Mouse (Mus musculus): ENCODE data around the gene Opa3. TPM values are rescaled to one million over a fixed set of nuclear protein-coding genes. Genes with fewer than 3 reads are reported as not detected.
A peak's percentile ranks its signal among the peaks of the same experiment; 100 is the strongest.

The Opa3 gene
- total and polyA plus RNA-seq, 3 experiments = 8.4 to 15.2 (median 14.2) TPM

GRCm38 (mm10) chr7:19184250-19184649 lies 43.9 kb upstream of the Opa3 start:
- DNase-seq (ENCODE audit: low spot score) (no peak), ATAC-seq (ENCODE audit: extremely low read depth, insufficient number of reproducible peaks, low FRiP score, poor library complexity, severe bottlenecking) (no peak)
- Histone ChIP-seq H3K4me3 (ENCODE audit: low read depth, low read length) (no peak overlapping the region), H3K4me1 (ENCODE audit: insufficient read depth, low read depth, low read length) (peaks cover 43% of the 10 kb centered on the region), H3K9me3 (replicated peaks) (peaks cover 4% of the 10 kb centered on the region), H3K27me3 (ENCODE audit: insufficient read depth, low read length) (peaks cover 4% of the 10 kb centered on the region; the same call in 1 of the 2 replicates), H3K36me3 (replicated peaks) (peaks cover 54% of the 10 kb centered on the region)
- TF ChIP-seq POLR2AphosphoS5 (IDR thresholded peaks at IDR 0.05; ENCODE audit: insufficient replicate concordance, low read depth, low read length) (no peak), TAL1 (conservative IDR thresholded peaks at IDR 0.05; ENCODE audit: low read depth, low read length) (no peak), GATA1 (IDR thresholded peaks at IDR 0.05; ENCODE audit: borderline replicate concordance, low read length) (no peak), CTCF (IDR thresholded peaks at IDR 0.05; ENCODE audit: low read depth, low read length) (no peak), GATA2 (IDR thresholded peaks at IDR 0.05; ENCODE audit: borderline replicate concordance, low read depth, low read length) (no peak)

GRCm38 (mm10) chr7:19184758-19185157 lies 43.4 kb upstream of the Opa3 start:
- Histone ChIP-seq H3K4me1 (ENCODE audit: insufficient read depth, low read depth, low read length) (peaks cover 39% of the 10 kb centered on the region), H3K36me3 (replicated peaks) (peaks cover 54% of the 10 kb centered on the region), H3K4me3 (ENCODE audit: low read depth, low read length) (no peak overlapping the region; the same call in 1 of the 2 replicates), H3K27me3 (ENCODE audit: insufficient read depth, low read length) (no peaks in the 10 kb centered on the region), H3K9me3 (replicated peaks) (no peaks in the 10 kb centered on the region)
- DNase-seq (ENCODE audit: low spot score) (no peak), ATAC-seq (ENCODE audit: extremely low read depth, insufficient number of reproducible peaks, low FRiP score, poor library complexity, severe bottlenecking) (no peak)
- no peak for TF ChIP-seq GATA1 (IDR thresholded peaks at IDR 0.05; ENCODE audit: borderline replicate concordance, low read length)

- ATAC-seq (ENCODE audit: extremely low read depth, insufficient number of reproducible peaks, low FRiP score, poor library complexity, severe bottlenecking) (no peak), DNase-seq (ENCODE audit: low spot score) (no peak)
- TF ChIP-seq POLR2AphosphoS5 (IDR thresholded peaks at IDR 0.05; ENCODE audit: insufficient replicate concordance, low read depth, low read length) = no peak
- TF ChIP-seq CTCF (IDR thresholded peaks at IDR 0.05; ENCODE audit: low read depth, low read length) = peak; percentile 24; the same call in 1 of the 2 replicates
- Histone ChIP-seq H3K27me3 (ENCODE audit: insufficient read depth, low read length) (no peaks in the 10 kb centered on the region), H3K9me3 (replicated peaks) (peaks cover 4% of the 10 kb centered on the region; the same call in 1 of the 2 replicates), H3K4me1 (ENCODE audit: insufficient read depth, low read depth, low read length) (peaks cover 11% of the 10 kb centered on the region), H3K4me3 (ENCODE audit: low read depth, low read length) (no peak overlapping the region), H3K36me3 (replicated peaks) (peaks cover 72% of the 10 kb centered on the region)
These were observed 33.5 kb upstream of the Opa3 start for GRCm38 (mm10) chr7:19194676-19195075.

GRCm38 (mm10) chr7:19196676-19197075 lies 31.5 kb upstream of the Opa3 start:
- H3K27me3 ChIP-seq (ENCODE audit: insufficient read depth, low read length) = no peaks in the 10 kb centered on the region
- peaks cover 5% of the 10 kb centered on the region; the same call in 1 of the 2 replicates for H3K4me1 ChIP-seq (ENCODE audit: insufficient read depth, low read depth, low read length)
- H3K36me3 ChIP-seq (replicated peaks) = peaks cover 74% of the 10 kb centered on the region
- ATAC-seq (ENCODE audit: extremely low read depth, insufficient number of reproducible peaks, low FRiP score, poor library complexity, severe bottlenecking) (no peak), DNase-seq (ENCODE audit: low spot score) (no peak)
- H3K4me3 ChIP-seq (ENCODE audit: low read depth, low read length) = no peak overlapping the region
- peaks cover 4% of the 10 kb centered on the region; the same call in 1 of the 2 replicates for H3K9me3 ChIP-seq (replicated peaks)
- TF ChIP-seq TAL1 (conservative IDR thresholded peaks at IDR 0.05; ENCODE audit: low read depth, low read length) (no peak), CTCF (IDR thresholded peaks at IDR 0.05; ENCODE audit: low read depth, low read length) (peak; percentile 69)

- TF ChIP-seq CTCF (IDR thresholded peaks at IDR 0.05; ENCODE audit: low read depth, low read length) = peak; percentile 64
- TF ChIP-seq GATA1 (IDR thresholded peaks at IDR 0.05; ENCODE audit: borderline replicate concordance, low read length) = no peak
- TF ChIP-seq TAL1 (conservative IDR thresholded peaks at IDR 0.05; ENCODE audit: low read depth, low read length) = no peak
- TF ChIP-seq POLR2AphosphoS5 (IDR thresholded peaks at IDR 0.05; ENCODE audit: insufficient replicate concordance, low read depth, low read length) = no peak
- H3K27me3 ChIP-seq (ENCODE audit: insufficient read depth, low read length) = no peaks in the 10 kb centered on the region
- no peak for DNase-seq (ENCODE audit: low spot score)
- H3K9me3 ChIP-seq (replicated peaks) = peaks cover 4% of the 10 kb centered on the region; the same call in 1 of the 2 replicates
- H3K4me3 ChIP-seq (ENCODE audit: low read depth, low read length) = no peak overlapping the region
- H3K36me3 ChIP-seq (replicated peaks) = peaks cover 76% of the 10 kb centered on the region
- ATAC-seq (ENCODE audit: extremely low read depth, insufficient number of reproducible peaks, low FRiP score, poor library complexity, severe bottlenecking) = no peak
- H3K4me1 ChIP-seq (ENCODE audit: insufficient read depth, low read depth, low read length) = peaks cover 12% of the 10 kb centered on the region; the same call in 1 of the 2 replicates
These were observed 30.1 kb upstream of the Opa3 start for GRCm38 (mm10) chr7:19197985-19198384.

GRCm38 (mm10) chr7:19201660-19202059 lies 26.5 kb upstream of the Opa3 start:
- Histone ChIP-seq H3K36me3 (replicated peaks) (peaks cover 69% of the 10 kb centered on the region), H3K4me1 (ENCODE audit: insufficient read depth, low read depth, low read length) (peaks cover 15% of the 10 kb centered on the region; the same call in 1 of the 2 replicates), H3K27me3 (ENCODE audit: insufficient read depth, low read length) (no peaks in the 10 kb centered on the region), H3K4me3 (ENCODE audit: low read depth, low read length) (no peak overlapping the region), H3K9me3 (replicated peaks) (no peaks in the 10 kb centered on the region)
- no peak for DNase-seq (ENCODE audit: low spot score)
- TF ChIP-seq TAL1 (conservative IDR thresholded peaks at IDR 0.05; ENCODE audit: low read depth, low read length) (no peak), POLR2AphosphoS5 (IDR thresholded peaks at IDR 0.05; ENCODE audit: insufficient replicate concordance, low read depth, low read length) (no peak), CTCF (IDR thresholded peaks at IDR 0.05; ENCODE audit: low read depth, low read length) (no peak), GATA1 (IDR thresholded peaks at IDR 0.05; ENCODE audit: borderline replicate concordance, low read length) (no peak), GATA2 (IDR thresholded peaks at IDR 0.05; ENCODE audit: borderline replicate concordance, low read depth, low read length) (no peak)
- ATAC-seq (ENCODE audit: extremely low read depth, insufficient number of reproducible peaks, low FRiP score, poor library complexity, severe bottlenecking) = no peak
